Mouse (Mus musculus): Measurements from ENCODE around the gene Angptl6. TPM values are rescaled to one million over a fixed set of nuclear protein-coding genes. Genes with fewer than 3 reads are reported as not detected.

The Angptl6 gene
- polyA plus RNA-seq, 1 experiment from 2014 or later: 4.3 TPM

DNA sequence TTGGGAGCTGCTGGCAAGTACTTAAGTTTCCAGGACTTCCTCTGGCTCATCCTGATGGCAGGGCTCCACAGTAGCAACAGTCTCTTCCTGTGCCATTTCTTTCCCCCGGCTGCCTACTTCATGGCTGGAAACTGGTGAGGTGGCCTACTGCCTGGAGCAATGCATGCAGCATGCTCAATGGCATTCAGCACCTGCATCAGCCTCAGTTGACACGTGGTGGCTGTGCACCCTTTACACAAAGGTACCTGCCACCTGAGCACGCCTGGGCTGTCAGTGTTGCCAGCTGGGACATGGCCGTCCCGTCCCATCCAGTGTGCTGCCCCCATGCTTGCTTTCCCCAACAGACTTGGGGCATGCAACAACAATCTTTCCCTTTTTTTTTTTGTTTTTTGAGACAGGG is 13.5 kb upstream of the Angptl6 start:
- no peak overlapping the region for H3K4me2 ChIP-seq (replicated peaks)
- no peaks in the 10 kb centered on the region for H3K9me3 ChIP-seq
- H3K27ac ChIP-seq (replicated peaks): no peak overlapping the region
- peaks cover 77% of the 10 kb centered on the region for H3K36me3 ChIP-seq
- ATAC-seq (ENCODE audit: low FRiP score, low read depth): no peak
- no peaks in the 10 kb centered on the region for H3K27me3 ChIP-seq
- H3K9ac ChIP-seq (replicated peaks): no peak overlapping the region
- no peak overlapping the region for H3K4me3 ChIP-seq
- peaks cover 26% of the 10 kb centered on the region for H3K4me1 ChIP-seq
- WGBS: 64% methylated on average over 5 of the region's 5 CpGs

DNA sequence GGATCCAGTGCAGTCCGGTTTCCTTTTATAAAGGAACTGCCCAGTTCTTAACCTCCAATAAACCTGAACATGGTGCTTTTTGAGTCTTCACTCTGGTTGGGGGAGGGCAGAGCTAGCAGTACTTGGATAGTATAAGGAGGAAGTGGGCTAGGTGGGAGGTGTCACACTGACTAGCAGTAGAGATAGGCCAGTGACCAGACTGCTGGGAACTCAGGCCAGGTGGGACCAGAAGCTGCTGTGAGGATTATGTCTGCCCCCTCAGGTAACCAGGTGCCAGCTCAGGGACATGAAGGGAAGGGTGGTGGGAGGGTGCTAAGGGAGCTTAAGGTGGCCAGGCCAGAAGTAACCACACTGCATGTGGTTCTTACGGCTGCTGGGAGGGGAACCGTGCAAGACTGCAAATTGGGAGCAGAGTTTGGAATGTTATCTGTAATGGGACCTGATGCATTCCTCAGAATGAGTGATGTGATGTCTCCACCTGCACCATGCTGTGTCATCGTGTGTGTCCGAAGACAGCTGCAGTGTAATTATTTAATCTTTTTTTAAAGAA is 12.7 kb upstream of the Angptl6 start:
- Histone ChIP-seq H3K4me2 (replicated peaks) (no peak overlapping the region), H3K27me3 (no peaks in the 10 kb centered on the region), H3K9me3 (no peaks in the 10 kb centered on the region), H3K4me1 (peaks cover 17% of the 10 kb centered on the region), H3K4me3 (no peak overlapping the region), H3K9ac (replicated peaks) (no peak overlapping the region), H3K36me3 (peaks cover 77% of the 10 kb centered on the region), H3K27ac (replicated peaks) (no peak overlapping the region; the same call in 1 of the 2 replicates)
- WGBS: 76% methylated on average over 5 of the region's 5 CpGs
- ATAC-seq (ENCODE audit: low FRiP score, low read depth): no peak

DNA sequence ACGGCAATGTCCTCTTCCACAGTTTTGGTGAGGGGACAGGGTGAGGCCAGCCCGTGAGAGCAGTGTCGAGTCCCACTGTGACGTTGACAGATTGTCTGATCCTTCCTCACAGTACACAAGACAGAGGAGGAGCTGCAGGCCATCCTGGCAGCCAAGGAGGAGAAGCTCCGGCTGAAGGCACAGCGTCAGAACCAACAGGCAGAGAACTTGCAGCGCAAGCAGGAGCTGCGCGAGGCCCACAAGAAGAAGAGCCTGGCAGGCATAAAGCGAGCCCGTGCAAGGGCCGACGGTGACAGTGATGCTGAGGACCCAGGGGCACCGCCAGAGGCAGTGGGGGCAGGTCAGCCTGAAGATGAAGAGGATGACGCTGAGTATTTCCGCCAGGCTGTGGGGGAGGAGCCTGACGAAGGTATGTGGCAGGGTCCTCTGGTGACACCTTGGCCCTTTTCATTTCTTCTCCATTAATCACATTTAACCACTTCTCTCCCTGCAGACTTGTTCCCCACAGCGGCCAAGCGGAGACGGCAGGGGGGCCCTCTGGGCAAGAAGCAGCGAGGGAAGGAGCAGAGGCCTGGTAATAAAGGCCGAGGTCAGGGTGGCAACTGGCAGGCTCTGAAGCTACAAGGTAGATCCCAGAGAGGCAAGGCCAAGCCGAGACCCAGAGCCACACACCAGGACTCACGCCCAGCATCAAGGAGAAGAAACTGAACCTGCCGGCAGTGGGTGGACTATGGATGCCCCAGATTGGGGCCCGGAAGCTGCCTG is 12.0 kb upstream of the Angptl6 start:
- Histone ChIP-seq H3K9me3 (no peaks in the 10 kb centered on the region), H3K9ac (replicated peaks) (no peak overlapping the region), H3K4me1 (peaks cover 12% of the 10 kb centered on the region), H3K4me2 (replicated peaks) (no peak overlapping the region), H3K36me3 (peaks cover 72% of the 10 kb centered on the region), H3K4me3 (no peak overlapping the region), H3K27me3 (no peaks in the 10 kb centered on the region), H3K27ac (replicated peaks) (no peak overlapping the region)
- WGBS: 88% methylated on average over 26 of the region's 26 CpGs
- no peak for ATAC-seq (ENCODE audit: low FRiP score, low read depth)

DNA sequence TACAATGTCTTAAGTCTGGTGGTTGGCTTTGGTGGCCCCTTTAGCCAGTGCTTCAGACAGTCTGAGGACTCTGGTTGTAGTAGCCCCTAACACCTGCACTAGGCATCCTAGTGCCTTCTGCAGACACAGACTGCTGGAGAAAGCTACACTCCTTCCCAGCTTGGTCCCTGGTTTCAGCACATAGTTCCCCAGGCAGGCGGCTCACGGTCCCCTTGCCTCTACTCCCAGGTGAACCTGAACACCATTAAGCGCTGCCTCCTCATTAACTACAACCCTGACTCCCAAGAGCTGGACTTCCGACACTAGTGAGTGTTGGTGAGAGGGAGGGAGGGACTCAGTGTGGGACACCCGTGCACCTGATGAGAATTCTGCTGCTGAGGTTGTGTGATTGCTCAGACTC is 10.9 kb upstream of the Angptl6 start:
- no peaks in the 10 kb centered on the region for H3K27me3 ChIP-seq
- H3K4me3 ChIP-seq: no peak overlapping the region
- 91% methylated on average over 5 of the region's 5 CpGs for WGBS
- no peak overlapping the region for H3K9ac ChIP-seq (replicated peaks)
- H3K36me3 ChIP-seq: peaks cover 62% of the 10 kb centered on the region
- no peak for ATAC-seq (ENCODE audit: low FRiP score, low read depth)
- H3K4me2 ChIP-seq (replicated peaks): no peak overlapping the region
- no peaks in the 10 kb centered on the region for H3K9me3 ChIP-seq
- H3K27ac ChIP-seq (replicated peaks): no peak overlapping the region
- peaks cover 12% of the 10 kb centered on the region for H3K4me1 ChIP-seq

DNA sequence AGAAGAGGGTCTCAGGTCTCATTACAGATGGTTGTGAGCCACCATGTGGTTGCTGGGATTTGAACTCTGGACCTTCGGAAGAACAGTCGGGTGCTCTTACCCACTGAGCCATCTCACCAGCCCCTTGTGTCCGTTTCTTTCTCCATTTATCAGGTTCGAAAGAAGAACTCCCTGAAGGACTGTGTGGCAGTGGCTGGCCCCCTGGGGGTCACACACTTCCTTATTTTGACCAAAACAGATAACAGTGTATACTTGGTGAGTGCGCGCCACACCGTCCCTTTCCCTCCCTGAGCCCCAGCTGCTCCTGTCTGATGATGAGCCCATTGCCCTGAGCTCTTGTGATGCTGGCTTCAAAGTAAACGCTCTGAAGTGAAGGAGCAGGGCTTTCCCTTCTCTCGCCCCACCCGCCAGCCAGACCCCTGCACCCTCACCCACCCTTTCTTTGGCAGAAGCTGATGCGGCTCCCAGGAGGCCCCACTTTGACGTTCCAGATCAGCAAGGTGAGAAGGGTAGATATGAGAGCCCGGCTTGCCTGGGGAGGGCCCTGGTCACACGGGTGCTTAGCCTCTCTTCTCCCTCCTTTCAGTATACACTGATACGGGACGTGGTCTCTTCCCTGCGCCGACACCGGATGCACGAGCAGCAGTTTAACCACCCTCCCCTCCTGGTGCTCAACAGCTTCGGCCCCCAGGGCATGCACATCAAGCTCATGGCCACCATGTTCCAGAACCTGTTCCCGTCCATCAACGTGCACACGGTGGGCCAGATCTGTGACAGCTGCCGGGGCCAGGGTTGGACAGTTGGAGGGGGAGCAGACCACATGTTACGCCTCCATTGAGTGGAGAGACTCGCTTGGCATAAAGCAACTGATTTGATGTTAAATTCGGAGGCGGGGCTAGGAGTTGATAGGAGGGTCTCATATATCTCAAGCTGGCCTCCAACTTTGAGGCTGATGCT is 9.9 kb upstream of the Angptl6 start:
- 87% methylated on average over 29 of the region's 29 CpGs for WGBS
- no peak for ATAC-seq (ENCODE audit: low FRiP score, low read depth)
- no peaks in the 10 kb centered on the region for H3K27me3 ChIP-seq
- H3K36me3 ChIP-seq: peaks cover 53% of the 10 kb centered on the region
- H3K4me2 ChIP-seq (replicated peaks): peak overlapping the region; percentile 73
- peak overlapping the region; percentile 14; the same call in 1 of the 2 replicates for H3K4me3 ChIP-seq
- peaks cover 12% of the 10 kb centered on the region for H3K4me1 ChIP-seq
- no peak overlapping the region for H3K9ac ChIP-seq (replicated peaks)
- H3K27ac ChIP-seq (replicated peaks): no peak overlapping the region
- no peaks in the 10 kb centered on the region for H3K9me3 ChIP-seq

DNA sequence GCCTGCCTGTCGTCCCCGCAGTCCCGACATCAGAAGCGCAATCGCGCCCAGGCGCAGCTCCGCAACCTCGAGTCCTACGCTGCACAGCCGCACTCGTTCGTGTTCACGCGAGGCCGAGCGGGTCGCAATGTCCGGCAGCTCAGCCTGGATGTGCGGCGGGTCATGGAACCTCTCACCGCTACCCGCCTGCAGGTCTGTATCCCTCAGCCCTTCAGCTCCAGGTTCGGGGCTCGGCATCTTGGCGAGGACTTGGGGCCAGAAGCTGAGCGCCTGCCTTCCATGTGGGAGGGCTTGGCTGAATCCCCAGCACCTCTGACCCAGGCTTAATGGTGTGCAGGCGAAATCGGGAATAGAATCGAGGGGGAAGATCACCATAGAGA is 8.8 kb upstream of the Angptl6 start:
- no peaks in the 10 kb centered on the region for H3K27me3 ChIP-seq
- H3K9me3 ChIP-seq: no peaks in the 10 kb centered on the region
- no peak for ATAC-seq (ENCODE audit: low FRiP score, low read depth)
- peaks cover 12% of the 10 kb centered on the region for H3K4me1 ChIP-seq
- WGBS: under 1% methylated on average over 28 of the region's 30 CpGs
- peaks cover 42% of the 10 kb centered on the region for H3K36me3 ChIP-seq
- H3K4me3 ChIP-seq: peak overlapping the region; percentile 74
- H3K9ac ChIP-seq (replicated peaks): peak overlapping the region; percentile 85
- H3K27ac ChIP-seq (replicated peaks): peak overlapping the region; percentile 91
- H3K4me2 ChIP-seq (replicated peaks): peak overlapping the region; percentile 73

DNA sequence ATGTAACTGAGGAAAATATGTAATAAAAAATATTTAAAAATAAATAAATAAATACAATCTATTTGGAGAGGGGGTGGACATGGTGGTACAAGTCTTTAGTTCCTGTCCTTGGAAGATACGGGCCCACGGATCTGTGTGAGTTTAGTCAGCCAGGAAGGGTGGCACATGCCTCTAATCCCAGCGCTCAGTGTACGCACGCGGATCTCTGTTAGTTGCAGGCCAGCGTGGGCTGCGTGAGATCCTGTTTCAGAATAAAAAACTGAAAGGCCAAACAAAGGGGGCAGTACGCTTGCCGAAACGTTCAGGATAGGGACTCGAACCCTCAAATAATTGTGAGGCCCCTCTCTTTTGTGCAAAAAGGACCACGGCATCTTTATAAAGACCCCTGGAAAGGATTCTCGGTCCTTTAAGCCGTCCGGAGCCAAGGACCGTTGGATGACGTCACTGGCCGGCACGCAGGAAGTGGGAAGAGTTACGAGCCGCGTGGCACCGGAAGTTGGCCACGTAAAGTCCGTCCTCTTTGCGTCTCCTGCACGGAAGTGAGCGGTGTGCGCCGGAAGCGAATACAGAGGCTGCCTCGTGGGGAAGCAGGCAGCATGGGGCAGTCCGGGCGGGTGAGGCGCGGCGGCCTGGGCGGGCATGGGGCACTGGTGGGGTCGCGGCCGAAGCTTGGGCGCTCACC is 8.3 kb upstream of the Angptl6 start, which contains the start of gene Ppan:
TSS of gene Ppan (plus strand) at position 472 of the 682 bp plus-strand sequence.
- H3K9me3 ChIP-seq: no peaks in the 10 kb centered on the region
- peak; percentile 98 for ATAC-seq (ENCODE audit: low FRiP score, low read depth)
- peak within 1 kb of the TSS; percentile 85 for H3K9ac ChIP-seq (replicated peaks)
- H3K4me3 ChIP-seq: peak within 1 kb of the TSS; percentile 74
- under 1% methylated on average over 40 of the region's 43 CpGs for WGBS
- H3K4me2 ChIP-seq (replicated peaks): peak within 1 kb of the TSS; percentile 73
- H3K36me3 ChIP-seq: peaks cover 36% of the 10 kb centered on the region
- peak within 1 kb of the TSS; percentile 91 for H3K27ac ChIP-seq (replicated peaks)
- H3K4me1 ChIP-seq: peaks cover 12% of the 10 kb centered on the region
- H3K27me3 ChIP-seq: no peaks in the 10 kb centered on the region

DNA sequence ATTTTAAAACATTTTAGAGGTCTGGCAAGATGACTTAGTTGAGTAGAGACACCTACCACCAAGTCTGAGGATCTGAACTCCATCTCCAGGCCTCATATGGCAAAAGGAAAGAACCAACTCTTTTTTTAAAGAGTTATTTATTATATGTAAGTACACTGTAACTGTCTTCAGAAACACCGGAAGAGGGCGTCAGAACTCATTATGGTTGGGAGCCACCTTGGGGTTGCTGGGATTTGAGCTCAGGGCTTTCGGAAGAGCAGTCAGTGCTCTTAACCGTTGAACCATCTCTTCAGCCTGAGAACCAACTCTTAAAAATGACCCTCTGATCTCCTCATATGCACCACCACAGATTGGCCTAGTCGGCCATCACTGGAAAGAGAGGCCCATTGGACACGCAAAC is 7.7 kb upstream of the Angptl6 start:
- ATAC-seq (ENCODE audit: low FRiP score, low read depth): no peak

DNA sequence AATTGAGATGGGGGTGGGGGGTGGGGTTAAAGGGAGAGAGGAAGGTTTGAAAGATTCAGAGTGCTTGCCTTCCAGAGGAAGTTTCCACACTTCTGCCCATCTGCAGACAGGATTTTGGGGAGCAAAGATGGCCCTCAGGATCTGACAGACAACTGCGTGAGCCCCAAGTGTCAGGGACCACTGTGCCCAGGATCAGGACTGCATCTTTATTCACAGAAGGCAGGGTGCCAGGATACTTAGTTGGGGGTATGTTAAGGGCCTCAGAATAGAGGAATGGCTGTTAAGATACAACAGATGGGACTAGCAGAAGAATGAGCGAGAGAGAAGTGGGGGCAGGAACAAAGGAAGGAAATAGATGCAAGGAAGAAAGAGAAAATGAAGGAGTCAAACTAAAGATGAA is 7.0 kb upstream of the Angptl6 start:
- H3K27me3 ChIP-seq: no peaks in the 10 kb centered on the region
- peaks cover 24% of the 10 kb centered on the region for H3K36me3 ChIP-seq
- H3K4me2 ChIP-seq (replicated peaks): no peak overlapping the region
- no peak for ATAC-seq (ENCODE audit: low FRiP score, low read depth)
- no peak overlapping the region for H3K4me3 ChIP-seq
- peaks cover 12% of the 10 kb centered on the region for H3K4me1 ChIP-seq
- no peak overlapping the region for H3K9ac ChIP-seq (replicated peaks)
- WGBS: 92% methylated on average over 2 of the region's 2 CpGs
- H3K9me3 ChIP-seq: no peaks in the 10 kb centered on the region
- H3K27ac ChIP-seq (replicated peaks): no peak overlapping the region

More for the DNA sequence above, 7.7 kb upstream of the Angptl6 start:
- Histone ChIP-seq H3K9me3 (no peaks in the 10 kb centered on the region), H3K9ac (replicated peaks) (no peak overlapping the region), H3K4me3 (no peak overlapping the region), H3K27ac (replicated peaks) (no peak overlapping the region), H3K4me2 (replicated peaks) (peak overlapping the region; percentile 73; the same call in 1 of the 2 replicates), H3K4me1 (peaks cover 12% of the 10 kb centered on the region), H3K27me3 (no peaks in the 10 kb centered on the region), H3K36me3 (peaks cover 30% of the 10 kb centered on the region)
- 87% methylated on average over 6 of the region's 6 CpGs for WGBS

DNA sequence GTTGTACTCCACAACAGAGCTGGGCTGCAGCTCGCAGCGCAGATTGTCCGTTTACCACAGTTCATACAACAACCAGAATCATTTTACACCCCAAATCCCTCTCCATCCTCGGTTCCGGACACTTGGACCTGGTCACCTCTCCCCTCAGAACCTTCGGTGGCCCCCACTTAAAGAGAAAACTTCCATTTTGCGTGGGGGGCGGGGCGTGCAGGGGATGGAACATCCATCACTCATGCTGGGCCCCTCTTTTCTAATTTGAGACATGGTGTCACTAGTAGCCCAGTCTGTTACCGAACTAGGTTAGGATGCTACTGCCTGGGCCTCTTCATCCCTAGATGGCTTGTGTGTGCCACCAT is 839 bp downstream of the Angptl6 start:
- H3K36me3 ChIP-seq: no peaks in the 10 kb centered on the region
- H3K4me1 ChIP-seq: 0 out of 2 replicates have a peak, but pooled peaks cover 5% of the 10 kb centered on the region
- H3K9ac ChIP-seq (replicated peaks): peak overlapping the region; percentile 61
- 23% methylated on average over 10 of the region's 10 CpGs for WGBS
- no peaks in the 10 kb centered on the region for H3K9me3 ChIP-seq
- no peaks in the 10 kb centered on the region for H3K27me3 ChIP-seq
- H3K4me3 ChIP-seq: peak overlapping the region; percentile 39
- peak overlapping the region; percentile 54 for H3K4me2 ChIP-seq (replicated peaks)
- peak; percentile 13; the same call in 1 of the 2 replicates for ATAC-seq (ENCODE audit: low FRiP score, low read depth)
- peak overlapping the region; percentile 81 for H3K27ac ChIP-seq (replicated peaks)

DNA sequence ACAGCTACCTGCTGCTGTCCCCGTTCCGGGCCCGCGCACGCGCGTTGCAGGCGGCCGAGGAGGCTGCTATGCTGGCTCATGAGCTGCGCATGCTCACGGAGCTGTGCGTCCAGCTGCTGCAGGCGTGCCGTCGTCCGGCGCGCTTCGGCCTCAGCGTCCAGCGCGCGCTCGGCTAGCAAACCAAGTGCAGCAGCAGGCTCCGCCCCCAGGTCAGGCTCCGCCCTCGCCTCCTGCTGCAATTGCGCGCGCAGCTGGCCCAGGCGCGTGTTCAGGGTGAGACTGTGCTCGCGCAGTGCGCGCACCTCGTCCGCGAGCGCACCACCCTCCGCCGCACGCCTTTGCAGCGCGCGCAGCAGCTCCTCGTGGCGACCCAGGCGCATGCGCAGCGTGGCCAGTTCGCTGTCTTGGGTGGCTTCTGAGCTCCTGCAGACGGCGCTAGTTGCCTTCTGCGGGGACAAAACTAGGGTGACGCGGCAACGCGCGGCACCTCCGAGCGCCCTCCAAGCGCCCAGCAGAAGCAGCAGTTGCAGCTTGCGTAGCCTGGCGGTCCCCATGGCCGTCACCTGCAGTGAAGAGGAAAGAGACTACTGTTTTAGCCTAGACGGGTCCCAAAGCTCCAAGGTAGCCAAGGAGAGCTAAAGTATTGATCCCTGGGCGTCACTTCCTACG is 1.4 kb downstream of the Angptl6 start:
- no peaks in the 10 kb centered on the region for H3K36me3 ChIP-seq
- peak; percentile 95 for ATAC-seq (ENCODE audit: low FRiP score, low read depth)
- H3K4me3 ChIP-seq: peak overlapping the region; percentile 39
- H3K4me1 ChIP-seq: 0 out of 2 replicates have a peak, but pooled peaks cover 5% of the 10 kb centered on the region
- peak overlapping the region; percentile 81 for H3K27ac ChIP-seq (replicated peaks)
- peak overlapping the region; percentile 61 for H3K9ac ChIP-seq (replicated peaks)
- H3K27me3 ChIP-seq: no peaks in the 10 kb centered on the region
- under 1% methylated on average over 69 of the region's 69 CpGs for WGBS
- peak overlapping the region; percentile 54 for H3K4me2 ChIP-seq (replicated peaks)
- H3K9me3 ChIP-seq: no peaks in the 10 kb centered on the region
